Mouse (Mus musculus): Measurements from ENCODE around the gene Tsnaxip1. TPM values are rescaled to one million over a fixed set of nuclear protein-coding genes. Genes with fewer than 3 reads are reported as not detected.

Gene Tsnaxip1
- polyA plus RNA-seq, 1 experiment, result 137 TPM

- no peak within 1 kb of the TSS for H3K4me3 ChIP-seq (ENCODE audit: control insufficient read depth, low read depth, low read length)
- H3K27ac ChIP-seq (ENCODE audit: control insufficient read depth, insufficient read depth, low read depth, low read length), result no peak within 1 kb of the TSS
- no peaks in the 10 kb centered on the region for H3K27me3 ChIP-seq (ENCODE audit: control insufficient read depth, insufficient read depth, low read length)
- TF ChIP-seq CTCF (IDR thresholded peaks at IDR 0.05; ENCODE audit: control insufficient read depth, insufficient read depth, insufficient replicate concordance, low read depth, low read length) (no peak), POLR2A (IDR thresholded peaks at IDR 0.05; ENCODE audit: control insufficient read depth, low read depth, low read length) (no peak)
- H3K4me1 ChIP-seq (ENCODE audit: control insufficient read depth, insufficient read depth, low read length), result peaks cover 2% of the 10 kb centered on the region; the same call in 1 of the 2 replicates
- peaks cover 3% of the 10 kb centered on the region for H3K36me3 ChIP-seq (ENCODE audit: control insufficient read depth, insufficient read depth, low read length)
These were observed 65.8 kb downstream of the Tsnaxip1 start, which contains the start of gene Nrn1l for GRCm38 (mm10) chr8:105893339-105893738. Nrn1l (plus strand) TSS chr8:105893567.

Other genes starting within 250 kb of the Tsnaxip1 start
- 5.4 and 6.3 TPM in 2 replicates for gene Ripor1, start 222.5 kb upstream of the Tsnaxip1 start, polyA plus RNA-seq (2012; rRNA removed)
- 6.8 and 7.2 TPM in 2 replicates for gene Ctcf, start 191.2 kb upstream of the Tsnaxip1 start, polyA plus RNA-seq (2012; rRNA removed)
- not detected in 2 replicates for gene Agrp, start 190.3 kb upstream of the Tsnaxip1 start, polyA plus RNA-seq (2012; rRNA removed)
- 1.2 TPM in 2 replicates for gene Carmil2, start 141.5 kb upstream of the Tsnaxip1 start, polyA plus RNA-seq (2012; rRNA removed)
- gene Acd, start 126.6 kb upstream of the Tsnaxip1 start, polyA plus RNA-seq (2012; rRNA removed), result 40.2 and 40.4 TPM in 2 replicates
- 82.9 and 87.7 TPM in 2 replicates for gene Pard6a, start 126.6 kb upstream of the Tsnaxip1 start, polyA plus RNA-seq (2012; rRNA removed)
- 55.8 and 60.1 TPM in 2 replicates for gene 4933405L10Rik, start 120.1 kb upstream of the Tsnaxip1 start, polyA plus RNA-seq (2012; rRNA removed)
- 84.2 and 98.6 TPM in 2 replicates for gene Enkd1, start 119.5 kb upstream of the Tsnaxip1 start, polyA plus RNA-seq (2012; rRNA removed)
- 2.5 and 3.3 TPM in 2 replicates for gene Gfod2, start 69.1 kb upstream of the Tsnaxip1 start, polyA plus RNA-seq (2012; rRNA removed)
- gene Ranbp10, start 381 bp upstream of the Tsnaxip1 start, polyA plus RNA-seq (2012; rRNA removed), result 48.4 and 50.2 TPM in 2 replicates
- 15.7 and 16.3 TPM in 2 replicates for gene Cenpt, start 25.5 kb downstream of the Tsnaxip1 start, polyA plus RNA-seq (2012; rRNA removed)
- 13.1 and 14.0 TPM in 2 replicates for gene Thap11, start 27.4 kb downstream of the Tsnaxip1 start, polyA plus RNA-seq (2012; rRNA removed)
- gene Nutf2, start 32.8 kb downstream of the Tsnaxip1 start, polyA plus RNA-seq (2012; rRNA removed), result 29.9 and 32.1 TPM in 2 replicates
- gene Edc4, start 53.1 kb downstream of the Tsnaxip1 start, polyA plus RNA-seq (2012; rRNA removed), result 85.5 and 87.8 TPM in 2 replicates
- gene Nrn1l, start 65.8 kb downstream of the Tsnaxip1 start, polyA plus RNA-seq (2012; rRNA removed), result 3.8 and 5.0 TPM in 2 replicates
- gene Pskh1, start 72.7 kb downstream of the Tsnaxip1 start, polyA plus RNA-seq (2012; rRNA removed), result 16.7 and 19.4 TPM in 2 replicates
- gene Ctrl, start 106.1 kb downstream of the Tsnaxip1 start, polyA plus RNA-seq (2012; rRNA removed), result 0.91 and 0.96 TPM in 2 replicates
- 10.5 and 11.3 TPM in 2 replicates for gene Psmb10, start 110.7 kb downstream of the Tsnaxip1 start, polyA plus RNA-seq (2012; rRNA removed)
- gene Lcat, start 115.7 kb downstream of the Tsnaxip1 start, polyA plus RNA-seq (2012; rRNA removed), result 0.84 and 1.6 TPM in 2 replicates
- gene Slc12a4, start 138.4 kb downstream of the Tsnaxip1 start, polyA plus RNA-seq (2012; rRNA removed), result 5.6 and 5.9 TPM in 2 replicates
- 561 and 647 TPM in 2 replicates for gene Dpep3, start 151.7 kb downstream of the Tsnaxip1 start, polyA plus RNA-seq (2012; rRNA removed)
- gene Dus2, start 163.6 kb downstream of the Tsnaxip1 start, polyA plus RNA-seq (2012; rRNA removed), result 11.4 and 12.8 TPM in 2 replicates
- gene Dpep2nb, start 178.2 kb downstream of the Tsnaxip1 start, polyA plus RNA-seq (2012; rRNA removed), result 3.0 and 4.1 TPM in 2 replicates
- 4.4 and 4.9 TPM in 2 replicates for gene Ddx28, start 184.2 kb downstream of the Tsnaxip1 start, polyA plus RNA-seq (2012; rRNA removed)
- gene Nfatc3, start 231.1 kb downstream of the Tsnaxip1 start, polyA plus RNA-seq (2012; rRNA removed), result 9.0 and 11.9 TPM in 2 replicates